Mouse (Mus musculus): Measurements from ENCODE around the gene Dqx1.
A peak's percentile ranks its signal among the peaks of the same experiment; 100 is the strongest.

Gene Dqx1

GRCm38 (mm10) chr6:83108762-83109668 lies 51.4 kb downstream of the Dqx1 start, which contains the start of gene Mrpl53:
Mrpl53 (plus strand) TSS chr6:83109040.
- peak; percentile 91 to 92 for DNase-seq

- DNase-seq: no peak
These were observed 54.0 kb downstream of the Dqx1 start for GRCm38 (mm10) chr6:83111510-83112136.

- peak; percentile 96 to 97 for DNase-seq
These were observed 57.5 kb downstream of the Dqx1 start, which contains the start of gene Mogs for GRCm38 (mm10) chr6:83115011-83115671. Mogs (plus strand) TSS chr6:83115496.

GRCm38 (mm10) chr6:83115682-83116372 lies 58.2 kb downstream of the Dqx1 start:
- DNase-seq: peak in 1 of 2 experiments; percentile 47

- no peak for DNase-seq
These were observed 58.9 kb downstream of the Dqx1 start for GRCm38 (mm10) chr6:83116373-83117164.

Measured in cerebellum, postnatal 10 days (tissue).